Mouse (Mus musculus) liver, embryonic 11.5 days (tissue): Measurements from ENCODE around the gene Parp1. TPM values are rescaled to one million over a fixed set of nuclear protein-coding genes. Genes with fewer than 3 reads are reported as not detected.

Experiments
- ATAC-seq: fragments of 200-750 bp; cut with Nextera tagmentation; replicated peaks from 2 replicates; pipeline ENCODE4 v1.8.0; 2017; ENCODE audit warnings: moderate number of reproducible peaks, mild to moderate bottlenecking, moderate TSS enrichment, moderate library complexity; ENCODE audit not compliant: low FRiP score
- DNase-seq: peaks from one replicate; pipeline ENCODE4 v3.0.0-alpha.2; 2017; ENCODE audit warnings: low spot score
- H3K27ac ChIP-seq: fragments of 300-500 bp; sonication (generic); 2 replicates; pipeline ENCODE4 v1.5.1; 2014; ENCODE audit warnings: mild to moderate bottlenecking, low read depth, low read length, control low read depth
- H3K27me3 ChIP-seq: fragments of 300-500 bp; sonication (generic); replicated peaks from 2 replicates; pipeline ENCODE4 v1.6.1; 2014; ENCODE audit warnings: low read length, mixed read lengths; ENCODE audit not compliant: control insufficient read depth, insufficient read depth
- H3K36me3 ChIP-seq: fragments of 300-500 bp; sonication (generic); 2 replicates; pipeline ENCODE4 v1.6.1; 2014; ENCODE audit warnings: mild to moderate bottlenecking, low read length, moderate library complexity, mixed read lengths; ENCODE audit not compliant: control insufficient read depth, insufficient read depth
- H3K4me1 ChIP-seq: fragments of 300-500 bp; sonication (generic); replicated peaks from 2 replicates; pipeline ENCODE4 v1.6.1; 2014; ENCODE audit warnings: low read length, mixed read lengths; ENCODE audit not compliant: control insufficient read depth, insufficient read depth
- H3K4me2 ChIP-seq: fragments of 300-500 bp; sonication (generic); 2 replicates; pipeline ENCODE4 v1.6.1; 2014; ENCODE audit warnings: mild to moderate bottlenecking, control low read depth, moderate library complexity
- H3K4me3 ChIP-seq: fragments of 300-500 bp; sonication (generic); 2 replicates; pipeline ENCODE4 v1.5.1; 2014; ENCODE audit warnings: low read depth, low read length, control low read depth
- H3K9ac ChIP-seq: fragments of 300-500 bp; sonication (generic); 2 replicates; pipeline ENCODE4 v1.6.1; 2014; ENCODE audit warnings: low read depth, low read length, control low read depth
- H3K9me3 ChIP-seq: fragments of 300-500 bp; sonication (generic); 2 replicates; pipeline ENCODE4 v1.6.1; 2016; ENCODE audit warnings: low read length, inconsistent platforms, mixed read lengths; ENCODE audit not compliant: control insufficient read depth
- WGBS: fragments of 180-500 bp; shearing (Covaris S2); extraction: QIAGEN DNeasy Blood & Tissue Kit; methylation state at CpG from one replicate; pipeline ENCODE4 v1.1.7; 2014; 5-methylcytosine and 5-hydroxymethylcytosine counted together
- polyA plus RNA-seq: library from polyadenylated mRNA; unstranded; fragments of >200 nt; fragmentation: Nextera tagmentation; extraction: Ambion mirVana; gene quantifications from 2 replicates; pipeline ENCODE4 v1.2.1, GENCODE M21; 2014

Parp1 gene
- polyA plus RNA-seq, 1 experiment from 2014 or later: 177 TPM

DNA sequence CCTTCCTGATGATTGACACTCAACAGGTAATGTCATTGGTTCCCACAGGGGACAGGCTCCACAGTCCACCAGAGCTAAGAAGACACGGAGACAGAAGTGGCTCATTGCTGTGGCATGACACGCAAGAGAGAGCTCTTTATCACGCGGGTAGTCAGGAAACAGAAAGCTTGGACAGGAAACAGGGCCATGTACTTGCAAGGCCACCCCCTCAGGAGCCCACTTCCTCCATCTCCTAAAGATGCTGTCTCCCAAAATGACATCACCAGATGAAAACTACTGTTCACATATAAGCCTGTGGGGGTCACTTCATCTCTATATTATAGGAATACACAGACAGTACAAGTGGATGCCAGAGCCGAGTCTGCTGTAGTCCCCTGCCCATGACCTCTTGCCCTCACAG is 32.0 kb upstream of the Parp1 start:
- DNase-seq (no peak), ATAC-seq (no peak)
- Histone ChIP-seq H3K4me2 (no peak overlapping the region), H3K9ac (no peak overlapping the region), H3K4me1 (no peaks in the 10 kb centered on the region), H3K27ac (no peak overlapping the region), H3K36me3 (no peaks in the 10 kb centered on the region), H3K4me3 (no peak overlapping the region), H3K9me3 (peaks cover 4% of the 10 kb centered on the region; the same call in 1 of the 2 replicates), H3K27me3 (no peaks in the 10 kb centered on the region)
- WGBS: 33% methylated on average over 5 of the region's 5 CpGs

- ATAC-seq: no peak
- Histone ChIP-seq H3K4me3 (no peak overlapping the region), H3K9me3 (no peaks in the 10 kb centered on the region), H3K4me1 (no peaks in the 10 kb centered on the region), H3K4me2 (no peak overlapping the region), H3K27ac (peak overlapping the region; percentile 27; the same call in 1 of the 2 replicates), H3K36me3 (no peaks in the 10 kb centered on the region), H3K9ac (no peak overlapping the region), H3K27me3 (no peaks in the 10 kb centered on the region)
- no peak for DNase-seq
- 30% methylated on average over 2 of the region's 2 CpGs for WGBS
Measured at GRCm38 (mm10) chr1:180541251-180541650, 27.5 kb upstream of the Parp1 start.

GRCm38 (mm10) chr1:180541883-180542711 is 26.6 kb upstream of the Parp1 start:
- ATAC-seq (no peak), DNase-seq (no peak)
- no peak overlapping the region for H3K4me2 ChIP-seq
- no peaks in the 10 kb centered on the region for H3K36me3 ChIP-seq
- H3K27me3 ChIP-seq: no peaks in the 10 kb centered on the region; the same call in 1 of the 2 replicates
- H3K4me1 ChIP-seq: no peaks in the 10 kb centered on the region
- 0 out of 2 replicates have a peak overlapping the region, but pooled peaks have one; percentile 27 for H3K27ac ChIP-seq
- 61% methylated on average over 15 of the region's 15 CpGs for WGBS
- H3K9ac ChIP-seq: no peak overlapping the region
- no peak overlapping the region for H3K4me3 ChIP-seq
- H3K9me3 ChIP-seq: no peaks in the 10 kb centered on the region

GRCm38 (mm10) chr1:180542712-180543371 is 25.9 kb upstream of the Parp1 start:
- WGBS: 60% methylated on average over 3 of the region's 3 CpGs
- H3K4me1 ChIP-seq: no peaks in the 10 kb centered on the region
- H3K9me3 ChIP-seq: no peaks in the 10 kb centered on the region
- no peak overlapping the region for H3K4me3 ChIP-seq
- H3K9ac ChIP-seq: no peak overlapping the region
- H3K27me3 ChIP-seq: peaks cover 1% of the 10 kb centered on the region
- no peaks in the 10 kb centered on the region for H3K36me3 ChIP-seq
- no peak overlapping the region for H3K4me2 ChIP-seq
- ATAC-seq (no peak), DNase-seq (no peak)
- 0 out of 2 replicates have a peak overlapping the region, but pooled peaks have one; percentile 22 for H3K27ac ChIP-seq

DNA sequence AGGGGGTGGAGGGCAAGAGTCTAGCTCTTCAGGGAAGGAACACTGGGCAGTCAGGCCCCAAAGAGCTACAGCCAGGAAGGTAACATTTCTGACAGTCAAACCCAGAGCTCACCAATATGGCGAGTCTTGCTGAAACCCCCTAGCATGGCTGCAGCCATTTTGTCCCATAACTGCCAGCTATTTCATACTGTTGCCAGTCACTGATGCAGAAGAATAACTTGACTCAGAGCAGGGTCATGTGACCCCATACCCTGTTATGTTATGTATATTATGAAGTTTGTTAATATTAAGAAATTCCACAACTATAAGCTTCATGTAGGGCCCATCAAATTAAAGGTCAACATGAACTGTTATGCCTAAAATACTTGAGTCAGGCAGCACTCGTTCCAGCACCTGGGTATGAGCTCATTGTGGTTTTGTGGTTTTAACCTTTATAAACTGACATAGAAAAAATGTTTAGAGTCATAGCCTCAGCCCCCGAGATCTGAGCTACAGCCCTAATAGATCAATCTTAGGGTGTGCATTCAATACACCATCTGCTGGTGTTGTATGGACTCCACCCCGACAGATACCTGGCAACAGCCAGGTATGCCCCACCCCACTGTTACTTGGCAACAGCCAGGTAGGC is 22.7 kb upstream of the Parp1 start:
- H3K27ac ChIP-seq: no peak overlapping the region
- no peaks in the 10 kb centered on the region for H3K36me3 ChIP-seq
- 50% methylated on average over 4 of the region's 4 CpGs for WGBS
- no peaks in the 10 kb centered on the region for H3K9me3 ChIP-seq
- ATAC-seq: no peak
- no peak overlapping the region for H3K9ac ChIP-seq
- no peak for DNase-seq
- no peaks in the 10 kb centered on the region; the same call in 1 of the 2 replicates for H3K4me1 ChIP-seq
- H3K27me3 ChIP-seq: peaks cover 13% of the 10 kb centered on the region
- H3K4me3 ChIP-seq: no peak overlapping the region
- H3K4me2 ChIP-seq: no peak overlapping the region

DNA sequence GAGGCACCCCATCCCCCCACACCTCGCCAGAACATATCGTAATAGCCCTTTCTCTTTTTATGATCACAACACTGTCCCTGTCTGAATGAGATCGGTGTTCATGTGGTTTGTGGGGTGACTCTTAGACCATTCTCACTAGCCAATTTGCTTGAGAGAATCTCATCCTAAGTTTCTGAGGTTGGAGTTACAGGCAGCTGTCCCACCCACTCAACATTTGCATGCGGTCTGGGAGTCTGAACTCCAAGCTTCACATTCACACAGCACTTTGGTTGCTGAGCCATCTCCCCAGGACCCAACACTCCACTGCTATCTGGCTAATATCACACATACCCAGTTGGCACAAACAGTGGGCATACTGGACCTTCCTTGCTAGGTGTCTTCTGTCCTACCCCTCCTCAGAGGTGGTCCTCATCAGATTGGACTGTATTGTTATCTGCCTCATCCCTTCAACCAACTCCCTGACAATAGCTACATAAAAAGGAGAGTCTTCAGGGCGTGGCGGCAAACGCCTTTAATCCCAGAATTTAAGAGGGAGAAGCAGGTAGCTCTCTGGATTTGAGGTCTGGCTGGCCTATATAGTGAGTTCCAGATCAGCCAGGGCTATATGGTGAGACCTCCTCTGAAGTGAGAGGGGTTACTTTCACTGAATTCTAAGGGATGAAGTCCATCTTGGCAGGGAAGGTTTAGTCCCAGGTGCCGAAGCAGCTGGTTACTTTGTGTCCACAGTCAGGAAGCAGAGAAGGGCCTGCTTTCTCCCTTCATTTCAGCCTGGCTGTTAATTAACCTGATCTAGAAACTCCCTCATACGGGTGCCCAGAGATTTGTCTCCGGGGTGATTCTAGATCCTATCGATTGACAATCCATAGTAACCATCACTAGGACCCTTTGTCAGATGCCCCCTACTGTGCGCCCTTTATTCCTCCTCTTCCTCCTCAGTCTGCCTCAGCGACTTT is 21.6 kb upstream of the Parp1 start:
- 51% methylated on average over 13 of the region's 13 CpGs for WGBS
- Histone ChIP-seq H3K4me1 (no peaks in the 10 kb centered on the region; the same call in 1 of the 2 replicates), H3K9ac (no peak overlapping the region), H3K36me3 (no peaks in the 10 kb centered on the region), H3K4me2 (peak overlapping the region; percentile 48), H3K27me3 (peaks cover 13% of the 10 kb centered on the region), H3K4me3 (no peak overlapping the region; the same call in 1 of the 2 replicates), H3K9me3 (no peaks in the 10 kb centered on the region), H3K27ac (no peak overlapping the region)
- ATAC-seq (no peak), DNase-seq (no peak)

DNA sequence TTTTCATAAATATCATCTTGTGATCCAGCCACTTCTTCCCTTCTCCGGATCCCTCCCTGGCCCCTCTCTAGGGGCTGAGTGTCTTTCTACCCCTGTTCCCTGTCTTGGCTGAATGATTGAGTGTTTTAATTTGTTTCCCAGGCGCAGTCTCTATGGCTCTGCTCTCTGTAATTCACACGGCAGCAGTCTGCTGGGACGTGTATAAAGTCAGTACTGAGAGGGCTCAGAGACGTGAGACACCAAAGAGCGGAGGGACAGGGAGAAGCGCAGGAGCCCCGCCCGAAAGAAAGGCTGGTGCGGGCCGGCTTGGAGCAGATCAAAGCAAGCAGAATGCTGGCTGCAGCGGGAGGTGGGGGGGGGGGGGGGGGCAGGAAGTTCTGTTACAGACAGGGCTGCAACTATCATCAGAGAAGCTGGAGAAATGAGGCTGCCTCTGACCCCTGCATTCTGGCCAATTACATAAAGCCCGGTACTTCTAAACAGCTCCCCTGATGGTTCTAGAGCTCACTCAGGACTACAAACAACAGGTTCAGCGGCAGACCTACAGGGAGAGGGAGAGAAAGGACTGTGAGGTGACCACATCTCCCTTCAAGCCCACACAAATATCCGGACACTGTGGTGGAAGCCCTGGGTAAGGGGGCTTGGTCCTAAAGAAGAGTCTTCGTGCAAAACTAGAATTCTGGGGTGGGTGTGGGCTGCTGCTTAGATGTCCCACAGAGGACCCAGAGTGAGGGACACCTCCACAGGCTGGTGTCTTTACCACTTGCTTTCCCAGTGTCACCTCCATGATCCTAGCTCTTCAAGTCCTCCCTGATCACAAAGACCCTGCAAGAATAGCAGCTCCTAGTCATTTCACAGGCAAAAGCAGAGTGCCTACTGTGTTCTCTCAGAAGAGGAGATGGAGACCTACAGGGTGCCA is 20.7 kb upstream of the Parp1 start:
- Histone ChIP-seq H3K36me3 (no peaks in the 10 kb centered on the region), H3K9ac (no peak overlapping the region), H3K4me2 (peak overlapping the region; percentile 48), H3K4me3 (peak overlapping the region; percentile 22; the same call in 1 of the 2 replicates), H3K9me3 (no peaks in the 10 kb centered on the region), H3K4me1 (no peaks in the 10 kb centered on the region; the same call in 1 of the 2 replicates), H3K27me3 (peaks cover 13% of the 10 kb centered on the region), H3K27ac (no peak overlapping the region)
- ATAC-seq (no peak; the same call in 1 of the 2 replicates), DNase-seq (no peak)
- WGBS: 3% methylated on average over 16 of the region's 16 CpGs
